Mouse (Mus musculus) gastrocnemius, postnatal 14 days (tissue): ENCODE measurements around the gene Smarcd3. TPM values are rescaled to one million over a fixed set of nuclear protein-coding genes. Genes with fewer than 3 reads are reported as not detected.

Experiments
- DNase-seq: peaks from one replicate; pipeline ENCODE4 v3.0.0; 2021; ENCODE audit warnings: mixed read lengths
- intact Hi-C: fragments of 180-260 bp; cut with DNase I; formaldehyde crosslinking; loops from one replicate; pipeline ENCODE4 v1.15.1; 2025; ENCODE audit warnings: low total_unique reads
- total RNA-seq, 2 experiments: library from RNA; stranded (reverse); gene quantifications; 2 replicates each; pipeline ENCODE4 v1.2.3; 2021

Gene Smarcd3
- total RNA-seq, 2 experiments from 2014 or later: 95.1 to 113 TPM

GRCm38 (mm10) chr5:24623041-24623985 is 898 bp downstream of the Smarcd3 start:
- intact Hi-C loops: no loop called here
- no peak for DNase-seq

DNA sequence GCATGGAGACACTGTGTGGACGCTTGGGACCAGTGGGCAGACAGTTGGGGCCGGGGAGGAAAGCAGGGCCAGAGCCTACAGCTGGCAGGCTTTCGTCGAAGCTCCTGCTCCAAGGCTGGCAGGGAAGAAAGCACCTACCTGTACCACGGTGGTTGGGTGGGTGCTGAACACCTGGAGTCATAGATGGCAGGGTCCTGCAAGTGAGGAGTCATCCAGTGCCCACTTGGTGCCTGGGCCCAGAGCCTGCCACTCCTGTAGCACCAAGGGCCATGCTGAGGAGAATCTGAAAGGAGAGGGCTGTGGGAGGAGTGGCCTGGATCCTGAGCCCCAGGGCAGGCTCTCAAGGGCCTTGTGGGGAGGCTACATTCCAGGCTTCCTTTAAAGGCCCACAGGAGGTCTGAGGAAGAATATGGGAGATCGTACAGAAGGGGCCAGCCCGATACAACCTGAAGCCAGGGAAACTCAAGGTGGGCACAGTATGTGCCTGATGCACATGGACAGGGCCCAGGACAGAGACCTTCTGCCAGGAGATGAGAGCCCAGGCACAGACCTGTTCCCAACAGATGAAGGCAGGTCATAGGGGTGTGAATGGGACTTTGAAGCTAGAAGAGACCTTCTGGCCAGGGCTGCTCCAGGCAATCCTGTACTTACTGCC is 1.7 kb downstream of the Smarcd3 start:
- intact Hi-C loops: no loop called here
- DNase-seq: no peak

GRCm38 (mm10) chr5:24620626-24621025 is 3.6 kb downstream of the Smarcd3 start:
- intact Hi-C loops: no loop called here
- DNase-seq: no peak

- intact Hi-C loops: no loop called here
- DNase-seq: no peak
Measured at GRCm38 (mm10) chr5:24620116-24620515, 4.1 kb downstream of the Smarcd3 start.

DNA sequence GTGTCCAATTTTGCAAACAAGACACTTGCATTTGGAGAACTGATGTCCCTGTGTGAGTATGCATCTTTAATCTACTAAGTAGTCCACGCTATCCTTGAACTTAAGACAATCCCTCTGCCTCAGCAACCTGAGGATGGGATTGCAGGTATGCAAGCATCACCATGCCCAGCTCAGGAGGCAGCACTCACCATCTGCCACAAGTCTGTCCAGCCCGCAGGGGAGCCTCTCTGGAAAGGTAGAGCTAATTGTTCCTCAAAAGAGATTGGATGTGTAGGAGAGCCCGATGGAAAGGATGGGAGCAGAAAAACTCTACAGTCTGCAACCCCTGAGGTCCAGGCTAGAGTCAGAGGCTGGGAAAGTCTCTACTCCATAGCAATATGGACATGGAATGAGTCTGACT is 5.3 kb downstream of the Smarcd3 start:
- DNase-seq: no peak
- intact Hi-C loops: no loop called here

- intact Hi-C loops: no loop called here
- no peak for DNase-seq
Measured at GRCm38 (mm10) chr5:24615097-24615496, 9.1 kb downstream of the Smarcd3 start.

- intact Hi-C loops: no loop called here
- no peak for DNase-seq
Measured at GRCm38 (mm10) chr5:24612302-24612649, 11.9 kb downstream of the Smarcd3 start.

DNA sequence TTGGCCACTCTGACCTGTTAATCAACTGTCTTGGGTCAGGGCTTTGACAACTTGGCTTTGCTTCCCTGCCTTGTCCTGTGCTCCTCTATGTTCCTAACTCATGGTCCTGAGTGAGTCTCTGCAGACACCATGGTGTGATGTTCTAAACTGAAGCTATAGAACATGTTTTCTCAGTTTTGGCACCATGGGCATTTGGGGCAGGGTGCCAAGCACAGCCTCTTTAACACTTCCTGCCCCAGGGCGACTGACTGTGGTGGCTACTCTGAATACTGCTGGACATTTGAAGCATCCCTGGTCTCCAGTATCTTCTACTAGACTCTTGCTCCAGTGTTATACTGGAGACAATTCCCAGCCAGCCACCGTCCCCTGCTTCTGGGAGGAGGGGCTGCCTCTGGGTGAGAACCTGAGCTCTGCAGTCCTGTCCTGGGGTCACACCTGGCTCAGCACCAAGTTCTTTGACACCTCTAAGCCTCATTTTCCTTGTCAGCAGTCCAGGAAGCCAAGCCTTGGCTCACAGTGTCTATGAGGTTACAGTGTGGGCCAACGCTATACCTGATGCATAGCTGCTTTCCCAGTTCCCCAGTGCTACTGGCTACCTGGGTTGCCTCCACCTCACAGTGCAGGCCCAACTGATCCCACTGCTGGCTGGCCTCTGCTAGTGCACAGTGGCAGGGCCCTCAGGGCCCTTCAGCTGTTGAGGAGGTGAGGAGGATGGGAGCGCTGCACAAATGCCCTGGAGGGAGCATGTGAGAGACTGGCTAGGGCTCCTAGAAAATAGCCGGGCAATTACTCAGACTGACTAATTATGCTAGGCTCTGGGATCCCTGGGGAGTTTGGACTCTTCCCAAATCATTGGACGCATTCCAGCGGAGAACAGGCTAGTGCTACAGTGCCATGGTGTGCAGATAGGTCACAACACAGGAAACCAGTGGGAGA is 12.6 kb downstream of the Smarcd3 start:
- no peak for DNase-seq
- intact Hi-C loops: no loop called here

DNA sequence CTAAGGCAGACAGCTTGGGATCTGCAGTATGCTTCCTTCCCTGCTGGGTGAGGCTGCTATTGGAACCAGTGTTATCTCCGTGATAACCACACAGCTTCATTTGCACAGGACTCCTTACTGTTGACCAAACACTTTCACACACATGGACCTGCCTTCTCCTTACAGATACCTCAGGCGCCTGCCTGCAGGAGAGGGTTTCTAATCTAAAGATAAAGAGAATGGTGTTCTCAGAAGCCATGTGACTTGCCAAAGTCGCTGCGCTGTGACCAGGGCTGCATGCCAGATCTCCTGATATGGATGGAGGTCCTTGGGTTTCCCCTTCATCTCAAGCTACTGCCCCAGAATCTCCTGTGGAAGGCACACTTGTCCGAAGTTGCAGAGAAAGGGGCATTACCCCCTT is 14.8 kb downstream of the Smarcd3 start:
- DNase-seq: no peak
- intact Hi-C loops: no loop called here

- DNase-seq: no peak
- intact Hi-C loops: no loop called here
Measured at GRCm38 (mm10) chr5:24605980-24606665, 18.1 kb downstream of the Smarcd3 start.

DNA sequence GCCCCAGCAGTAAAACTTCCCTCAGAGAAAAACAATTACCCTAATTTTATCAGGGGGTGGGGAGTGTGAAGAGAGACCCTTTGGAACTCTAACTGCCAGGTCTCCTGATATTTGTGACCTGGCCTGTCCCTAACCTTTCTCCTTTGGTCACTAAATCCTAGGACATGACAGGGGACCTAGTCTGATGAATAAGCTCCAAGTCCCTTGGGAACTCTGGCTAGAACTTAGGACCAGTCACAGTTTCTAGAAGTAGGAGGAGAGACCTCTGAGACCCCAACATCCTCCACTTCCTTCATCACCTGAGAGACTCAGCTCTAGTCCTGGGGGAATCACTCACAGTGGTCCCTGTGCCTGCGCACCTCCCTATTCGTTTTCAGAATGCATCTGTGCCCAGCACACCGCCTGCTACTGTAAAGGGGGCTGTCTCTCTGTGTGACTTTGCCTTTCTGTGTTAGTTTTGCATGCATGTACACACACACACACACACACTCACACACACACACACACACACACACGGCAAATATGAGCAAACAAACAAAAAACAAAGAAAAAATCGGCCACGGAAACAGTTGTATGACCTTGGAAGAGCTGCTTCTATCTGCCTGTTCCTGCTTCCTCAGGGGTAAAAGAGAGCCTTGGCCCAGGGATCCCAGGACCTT is 18.8 kb downstream of the Smarcd3 start:
- intact Hi-C loops: no loop called here
- no peak for DNase-seq

DNA sequence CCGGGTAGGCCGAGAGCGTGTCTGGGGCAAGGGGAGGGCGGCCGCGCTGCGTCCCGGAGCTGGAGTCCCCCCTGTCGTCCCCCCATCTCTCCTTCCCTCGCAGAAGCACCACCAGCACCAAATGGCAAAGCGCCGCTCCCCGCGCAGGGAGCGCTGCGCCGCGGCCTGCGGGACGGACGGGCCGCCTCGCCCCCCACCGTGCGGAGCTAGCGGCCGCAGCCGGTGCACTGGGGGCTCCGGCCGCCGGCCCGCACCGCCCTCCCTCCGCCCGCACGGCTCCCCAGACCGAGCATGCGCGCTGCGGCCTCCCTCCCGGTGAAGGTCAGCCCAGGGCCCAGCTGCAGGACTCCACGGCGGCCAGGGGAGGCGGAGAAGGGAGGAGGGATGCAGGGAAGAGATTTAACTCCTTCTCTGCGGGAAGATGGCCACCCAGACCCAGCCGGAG is 19.5 kb downstream of the Smarcd3 start:
- DNase-seq: peak; percentile 96
- intact Hi-C loops: no loop called here

GRCm38 (mm10) chr5:24604080-24604655 is 20.0 kb downstream of the Smarcd3 start:
- intact Hi-C loops: no loop called here
- no peak for DNase-seq

DNA sequence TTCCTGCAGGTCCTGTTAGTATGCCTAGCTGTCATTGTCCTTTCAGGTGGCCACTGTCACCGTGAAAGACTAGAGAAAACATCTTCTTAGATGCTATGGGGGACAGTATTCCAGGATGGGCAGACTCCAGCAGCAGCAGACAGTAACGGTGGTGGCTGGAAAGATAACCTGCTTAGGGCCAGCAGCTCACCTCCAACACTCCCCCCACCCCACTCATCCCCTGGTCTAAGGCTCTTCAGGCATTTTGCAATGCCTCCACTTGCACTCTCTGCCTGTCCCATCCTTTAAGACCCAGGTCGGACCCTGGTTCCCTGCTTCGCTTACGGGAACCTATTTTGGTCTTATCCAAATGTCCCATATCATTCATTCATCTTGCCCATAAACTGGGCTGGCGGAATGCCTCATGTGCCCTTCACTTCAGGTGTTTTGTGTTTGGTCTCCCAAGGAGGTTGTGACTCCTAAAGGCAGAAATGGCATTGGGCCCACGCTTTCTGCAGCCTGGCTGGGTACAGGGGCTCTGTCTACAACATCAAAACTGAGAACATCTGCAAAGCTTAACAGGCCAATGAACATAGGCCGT is 20.7 kb downstream of the Smarcd3 start:
- intact Hi-C loops: no loop called here
- DNase-seq: no peak

DNA sequence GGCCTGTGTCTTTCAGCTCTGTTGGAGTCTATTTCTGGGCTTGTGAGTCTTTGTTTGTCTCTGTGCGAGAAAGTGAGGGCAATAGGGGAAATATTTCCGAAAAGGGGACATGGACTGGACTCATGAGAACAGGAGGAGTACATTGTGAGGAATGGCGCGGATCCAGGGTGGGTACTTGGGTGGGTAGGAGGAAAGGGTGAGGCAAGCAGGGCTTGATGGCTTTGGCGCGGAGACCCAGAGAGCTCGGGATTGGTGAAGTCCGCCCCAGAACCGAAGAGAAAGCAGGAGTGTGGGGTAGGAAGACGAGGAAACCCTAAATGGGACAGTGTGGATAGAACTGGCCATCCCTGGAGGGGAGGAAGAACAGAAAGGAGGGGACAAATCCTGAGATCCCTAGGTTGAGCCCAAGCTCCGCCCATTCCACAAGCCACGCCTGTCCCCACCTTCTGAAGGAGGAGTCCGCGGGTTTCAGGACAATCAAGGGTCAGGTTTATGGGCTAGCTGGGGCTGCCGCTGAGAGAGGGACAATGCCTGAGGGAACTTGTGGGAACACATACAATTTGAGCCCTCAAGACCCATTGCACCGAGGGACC is 21.4 kb downstream of the Smarcd3 start:
- intact Hi-C loops: no loop called here

GRCm38 (mm10) chr5:24601911-24602750 is 22.1 kb downstream of the Smarcd3 start:
- intact Hi-C loops: no loop called here
- DNase-seq: peak; percentile 84

More for the DNA sequence above, 21.4 kb downstream of the Smarcd3 start:
- peak; percentile 91 for DNase-seq
